Mouse (Mus musculus) small intestine, adult 2 months (tissue): ENCODE results near the gene Tmem147.

Experiments
- CTCF ChIP-seq: fragments of 200-500 bp; IDR thresholded peaks from 2 replicates; pipeline ENCODE4 v1.5.1; 2012; ENCODE audit warnings: low read depth, mild to moderate bottlenecking, control low read depth, inconsistent platforms, low read length, moderate library complexity, mixed read lengths; ENCODE audit not compliant: insufficient replicate concordance, insufficient read length; ENCODE audit errors: extremely low read depth
- POLR2A ChIP-seq: fragments of 200-500 bp; IDR thresholded peaks from 2 replicates; pipeline ENCODE4 v1.6.1; 2012; ENCODE audit warnings: low read depth, mild to moderate bottlenecking, control low read depth, inconsistent platforms, low read length, moderate library complexity

- TF ChIP-seq CTCF = no peak
- no peak for TF ChIP-seq POLR2A
These were observed 30.8 kb downstream of the Tmem147 start, which contains the start of gene 2200002J24Rik for GRCm38 (mm10) chr7:30698589-30698988.
